Mouse (Mus musculus) kidney, adult 2 months (tissue): ENCODE data around the gene Vmn1r200.

Source experiments
- CTCF ChIP-seq: fragments of 200-500 bp; conservative IDR thresholded peaks from 2 replicates; pipeline ENCODE4 v1.5.1; 2011; ENCODE audit warnings: low read depth, mild to moderate bottlenecking, control low read depth, low read length, moderate library complexity, mixed read lengths; ENCODE audit not compliant: insufficient read depth, insufficient read length
- POLR2A ChIP-seq: fragments of 200-500 bp; IDR thresholded peaks from one replicate; pipeline ENCODE4 v1.6.1; 2011; ENCODE audit warnings: low read depth, low read length, control low read depth

DNA sequence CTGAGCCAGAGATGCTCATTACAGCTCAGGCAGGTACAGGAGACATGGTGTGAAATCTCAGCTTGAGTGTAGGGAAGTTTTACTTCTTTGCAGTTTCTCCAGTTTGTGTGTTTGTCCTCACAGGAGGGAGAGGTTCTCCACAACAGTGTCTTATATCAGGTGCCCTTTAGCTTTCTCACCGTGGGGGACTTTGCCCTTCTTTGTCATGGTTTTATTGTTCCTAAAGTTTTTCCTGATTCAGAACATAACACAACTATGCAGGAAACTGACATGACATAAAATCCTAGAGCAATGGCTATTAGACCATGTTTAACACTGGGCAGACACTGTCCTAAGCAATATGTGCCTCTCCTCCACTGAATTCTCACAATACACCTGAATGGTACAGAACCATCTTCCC lies 39.4 kb upstream of the Vmn1r200 start:
- TF ChIP-seq POLR2A, result no peak
- no peak for TF ChIP-seq CTCF
